Mouse (Mus musculus): Measurements from ENCODE around the gene Podxl2.

The Podxl2 gene

DNA sequence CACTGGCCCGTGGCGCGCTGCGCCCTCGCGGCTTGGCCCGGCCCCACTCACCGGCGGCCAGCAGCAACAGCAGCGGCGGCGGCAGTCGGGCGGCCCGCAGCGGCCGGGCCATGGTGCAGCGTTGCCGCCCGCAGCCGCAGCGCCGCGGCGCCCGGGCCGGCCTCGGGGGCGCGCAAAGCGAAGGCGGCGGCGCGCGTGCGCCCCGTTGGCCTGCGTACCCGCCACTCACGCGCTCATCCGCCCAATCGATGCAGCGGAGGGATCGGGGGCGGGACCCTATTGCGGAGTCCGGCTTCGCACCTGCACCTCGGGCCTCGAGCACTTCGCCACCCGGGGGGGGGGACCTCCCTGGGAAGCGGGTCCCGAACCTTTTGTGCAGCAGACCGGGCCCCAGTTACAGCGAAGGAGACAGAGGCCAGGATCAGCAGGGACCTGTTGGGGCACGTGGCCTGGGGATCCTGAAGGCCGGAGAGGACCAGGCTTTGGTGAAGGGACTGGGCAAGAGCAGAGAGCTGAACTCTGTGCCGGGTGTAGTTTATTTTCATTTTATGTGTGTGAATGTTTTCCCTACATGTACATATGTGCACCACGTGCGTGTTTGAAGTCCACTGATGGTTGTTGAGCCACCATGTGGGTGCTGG is at the start of gene Podxl2:
Gene Podxl2 (minus strand): TSS at position 177 of the 641 bp plus-strand sequence.
- in situ Hi-C loops (cut with MboI; ENCODE audit: unreplicated experiment in 2 of 2) = loop anchor here in 1 of 2 experiments (25.0 kb wide), 1 partner anchor 763 kb away; no protein-coding TSS in a partner anchor

DNA sequence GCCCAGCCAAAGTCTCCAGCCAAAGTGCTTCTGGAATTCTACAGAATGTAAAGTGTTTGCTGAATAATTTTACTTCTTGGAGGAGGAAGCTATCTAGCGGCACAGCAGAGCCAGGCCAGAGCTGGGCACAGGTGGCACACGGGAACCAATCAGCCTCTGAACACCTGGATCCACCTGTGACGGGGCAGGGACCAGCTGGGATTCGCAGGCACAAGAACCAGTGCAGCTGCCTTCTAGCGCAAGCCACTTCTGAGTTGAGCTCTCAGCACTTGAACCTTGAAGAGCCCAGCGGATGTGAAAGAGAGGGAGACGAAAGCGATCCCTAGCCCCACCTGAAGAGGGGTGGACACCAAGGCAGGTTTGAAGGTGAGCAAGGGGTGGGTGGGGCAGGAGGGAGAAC is 44.0 kb upstream of the Podxl2 start:
- in situ Hi-C loops (cut with MboI; ENCODE audit: unreplicated experiment in 2 of 2) = loop anchor here in 1 of 2 experiments (10.0 kb wide), 1 partner anchor 794 kb away; no protein-coding TSS in a partner anchor

DNA sequence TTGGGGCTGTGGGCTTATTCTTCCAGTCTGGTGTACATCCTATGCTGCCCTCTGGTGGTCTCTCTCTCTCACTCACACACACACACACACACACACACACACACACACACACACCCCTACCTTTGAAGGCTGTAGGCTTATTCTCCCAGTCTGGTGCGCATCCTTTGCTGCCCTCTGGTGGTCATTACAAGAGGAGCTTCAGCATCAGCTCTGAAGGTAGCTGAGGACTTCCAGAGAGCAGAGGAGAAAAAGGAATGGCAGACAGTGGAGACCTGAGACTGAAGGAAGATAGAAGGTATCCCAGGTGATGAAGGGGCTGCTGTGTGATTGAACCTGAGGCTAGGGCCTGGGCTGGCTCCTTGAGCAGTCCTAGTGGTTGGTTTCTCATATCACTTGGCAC is 41.3 kb upstream of the Podxl2 start:
- in situ Hi-C loops (cut with MboI; ENCODE audit: unreplicated experiment in 2 of 2) = loop anchor here in 1 of 2 experiments (10.0 kb wide), 1 partner anchor 791 kb away; no protein-coding TSS in a partner anchor

DNA sequence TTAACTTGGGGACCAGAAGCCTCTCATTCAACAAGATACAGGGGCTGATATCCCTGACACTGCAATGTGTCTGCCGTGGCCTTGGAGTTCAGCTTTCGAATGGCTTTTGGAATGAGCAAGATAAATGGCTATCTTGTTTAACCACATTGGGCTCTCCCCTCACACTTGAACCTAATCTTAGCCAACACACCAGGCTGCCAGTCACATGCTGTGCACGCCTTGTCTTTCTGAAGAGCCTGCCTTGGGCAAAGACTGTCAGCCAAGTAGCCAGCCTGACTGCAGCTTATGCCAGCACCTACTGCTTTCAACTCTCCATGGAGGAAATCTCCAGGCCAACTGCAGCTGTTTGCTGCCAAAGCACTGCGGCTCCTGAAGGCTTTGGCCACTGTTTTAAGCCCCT is 40.7 kb upstream of the Podxl2 start:
- in situ Hi-C loops (cut with MboI; ENCODE audit: unreplicated experiment in 2 of 2) = loop anchor here in 1 of 2 experiments (10.0 kb wide), 1 partner anchor 791 kb away; no protein-coding TSS in a partner anchor

DNA sequence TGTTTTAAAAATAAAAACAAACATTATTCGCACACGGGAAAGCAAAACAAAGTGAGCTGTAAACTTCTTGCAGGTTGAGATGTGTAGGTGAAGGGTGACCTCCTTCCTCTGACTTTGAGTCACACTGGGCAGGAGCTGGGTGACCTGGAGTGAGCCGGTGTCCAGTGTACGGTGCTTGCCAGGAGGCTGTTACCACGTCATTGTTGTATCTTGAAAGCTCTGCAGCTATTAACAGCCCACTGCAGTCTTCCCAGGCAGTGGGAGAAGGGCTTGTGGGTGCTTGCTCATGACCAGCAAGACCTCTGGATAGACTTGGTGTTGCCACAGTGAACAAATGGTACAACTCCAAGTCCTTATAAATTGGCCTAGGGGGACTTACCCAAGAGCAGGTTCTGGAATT is 40.0 kb upstream of the Podxl2 start:
- in situ Hi-C loops (cut with MboI; ENCODE audit: unreplicated experiment in 2 of 2) = loop anchor here in 1 of 2 experiments (10.0 kb wide), 1 partner anchor 790 kb away; no protein-coding TSS in a partner anchor

DNA sequence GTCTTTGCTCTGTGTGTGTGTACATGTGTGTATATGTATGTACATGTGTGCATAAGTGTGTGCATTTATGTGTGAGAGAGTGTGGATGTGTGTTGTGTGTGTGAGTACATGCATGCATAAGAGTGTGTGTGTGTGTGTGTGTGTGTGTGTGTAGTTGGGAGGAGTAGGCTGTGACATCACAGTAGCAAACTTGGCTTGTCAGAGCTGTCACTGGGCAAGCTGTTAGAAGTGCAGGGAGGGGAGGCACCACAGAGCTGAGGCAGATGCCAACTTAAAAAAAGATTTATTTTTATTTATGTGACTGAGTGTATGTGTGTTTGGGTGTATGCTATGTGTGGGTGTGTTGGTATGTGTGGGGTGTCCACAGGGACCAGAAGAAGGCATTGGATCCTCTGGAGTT is 38.6 kb upstream of the Podxl2 start:
- in situ Hi-C loops (cut with MboI; ENCODE audit: unreplicated experiment in 2 of 2) = loop anchor here in 1 of 2 experiments (10.0 kb wide), 1 partner anchor 789 kb away; no protein-coding TSS in a partner anchor

DNA sequence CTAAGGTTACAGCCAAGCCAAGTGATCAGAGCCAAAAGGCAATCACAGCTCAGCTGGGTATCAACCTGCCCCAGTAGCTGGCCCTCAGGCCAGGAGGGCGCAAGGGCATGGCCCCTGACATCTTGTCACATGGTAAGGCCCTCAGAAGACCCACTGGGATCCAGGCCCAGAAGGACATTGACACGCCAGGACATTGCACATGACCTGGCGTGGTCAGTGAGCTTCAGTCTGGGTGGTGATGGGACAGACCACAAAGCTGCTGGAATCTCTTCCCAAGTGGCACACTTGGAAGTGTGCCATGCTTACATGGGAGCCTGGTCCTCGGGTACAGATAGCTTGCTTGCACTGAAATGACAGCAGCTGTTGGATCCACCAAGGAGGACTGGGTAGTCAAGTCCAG is 38.2 kb upstream of the Podxl2 start:
- in situ Hi-C loops (cut with MboI; ENCODE audit: unreplicated experiment in 2 of 2) = loop anchor here in 1 of 2 experiments (10.0 kb wide), 1 partner anchor 788 kb away; no protein-coding TSS in a partner anchor

DNA sequence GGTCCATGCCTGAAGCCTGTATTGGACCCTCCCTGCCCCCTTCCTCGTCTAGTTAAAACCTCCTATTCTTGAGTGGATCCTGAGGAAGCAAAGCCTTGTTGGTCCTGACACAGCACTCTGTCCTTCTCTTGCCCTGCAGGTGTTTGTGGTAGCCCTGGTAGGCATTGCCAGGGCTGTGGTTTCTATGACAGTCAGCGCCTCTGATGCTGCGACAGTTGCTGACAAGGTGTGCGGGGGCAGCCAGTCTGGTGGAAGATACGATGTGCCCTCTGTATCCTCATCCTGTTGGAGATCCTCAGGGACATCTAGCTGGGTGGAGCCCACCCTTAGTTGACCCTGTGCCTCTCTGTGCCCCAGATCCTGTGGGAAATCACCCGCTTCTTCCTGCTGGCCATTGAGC is 34.3 kb upstream of the Podxl2 start:
- in situ Hi-C loops (cut with MboI; ENCODE audit: unreplicated experiment in 2 of 2) = loop anchor here in 1 of 2 experiments (10.0 kb wide), 1 partner anchor 784 kb away; no protein-coding TSS in a partner anchor

DNA sequence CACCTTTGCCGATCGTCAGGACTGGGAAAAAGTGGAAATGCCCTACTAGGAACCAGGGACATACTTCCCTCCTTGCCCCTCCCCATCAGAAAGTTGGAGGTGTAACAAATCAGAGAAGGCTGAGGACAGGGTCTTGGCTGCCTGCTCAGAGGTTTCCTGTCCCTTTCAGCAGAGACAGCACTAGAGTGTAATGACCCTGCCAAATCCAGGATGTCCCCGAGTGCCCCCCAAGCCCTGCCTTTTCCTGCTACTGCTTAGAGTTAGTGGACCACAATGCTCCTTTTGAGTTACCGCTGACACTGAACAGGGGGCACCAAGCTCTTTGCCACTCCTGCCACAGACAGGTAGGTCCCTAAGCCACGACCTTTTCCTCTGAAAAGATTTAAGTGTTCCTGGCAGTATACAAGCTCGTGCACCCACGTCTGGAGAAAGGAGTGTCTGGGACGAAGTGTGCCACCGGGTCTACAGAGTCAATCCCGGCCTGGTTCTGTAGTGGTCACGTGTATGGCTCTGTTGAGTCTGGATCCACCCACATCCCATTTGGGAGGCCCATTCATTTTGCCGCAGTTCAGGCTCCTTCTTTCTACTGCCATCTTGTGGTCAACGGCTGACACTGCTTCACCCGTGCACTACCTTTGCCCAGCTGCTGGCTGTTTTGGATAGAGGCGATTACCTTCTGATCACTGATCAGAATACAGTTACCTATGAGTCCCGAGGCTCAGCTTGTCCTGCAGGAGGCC is 31.7 kb upstream of the Podxl2 start:
- in situ Hi-C loops (cut with MboI; ENCODE audit: unreplicated experiment in 2 of 2) = loop anchor here in 1 of 2 experiments (10.0 kb wide), 1 partner anchor 782 kb away; no protein-coding TSS in a partner anchor

DNA sequence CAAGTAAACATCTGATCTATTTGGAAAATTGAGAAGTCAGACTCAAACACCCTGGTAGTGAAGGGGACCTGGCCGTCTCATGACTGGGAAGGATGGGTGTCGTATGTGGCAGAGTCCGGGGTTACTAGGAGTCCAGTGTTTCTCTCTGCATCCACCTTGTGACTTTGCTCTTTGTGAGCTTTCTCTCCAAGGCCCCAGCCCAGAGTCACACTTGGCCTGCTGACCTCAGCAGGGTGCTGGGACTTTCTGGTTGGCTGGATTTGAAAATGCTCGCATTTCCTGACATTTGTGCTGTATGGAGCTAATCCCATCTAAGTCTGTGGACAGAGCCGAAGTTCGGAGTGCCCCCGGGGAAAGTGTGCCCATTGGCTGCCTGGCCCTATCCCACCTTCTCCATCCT is 30.2 kb upstream of the Podxl2 start:
- in situ Hi-C loops (cut with MboI; ENCODE audit: unreplicated experiment in 2 of 2) = loop anchor here in 1 of 2 experiments (10.0 kb wide), 1 partner anchor 780 kb away; no protein-coding TSS in a partner anchor

DNA sequence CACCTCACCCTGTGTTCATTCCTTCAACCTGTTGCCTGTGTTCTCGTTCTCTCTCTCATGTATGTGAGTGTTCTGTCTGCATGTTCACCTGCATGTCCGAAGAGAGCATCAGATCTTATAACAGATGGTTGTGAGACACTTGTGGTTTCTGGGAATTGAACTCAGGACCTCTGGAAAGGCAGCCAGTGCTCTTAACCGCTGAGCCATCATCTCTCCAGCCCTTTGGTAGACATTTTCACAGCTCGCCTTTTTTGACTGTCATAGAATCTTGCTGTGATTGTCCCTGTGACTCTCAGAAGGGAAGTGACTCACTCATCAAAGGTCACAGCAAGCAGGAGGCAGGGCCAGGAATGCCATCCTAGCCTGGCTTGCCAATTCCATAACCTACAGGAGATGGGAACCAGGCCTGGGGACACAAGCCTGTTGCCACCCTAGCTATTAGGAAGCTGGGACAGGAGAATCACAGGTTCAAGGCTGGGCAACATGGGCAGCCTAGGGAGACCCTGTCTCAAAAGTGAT is 29.7 kb upstream of the Podxl2 start:
- in situ Hi-C loops (cut with MboI; ENCODE audit: unreplicated experiment in 2 of 2) = loop anchor here in 1 of 2 experiments (10.0 kb wide), 1 partner anchor 780 kb away; no protein-coding TSS in a partner anchor

DNA sequence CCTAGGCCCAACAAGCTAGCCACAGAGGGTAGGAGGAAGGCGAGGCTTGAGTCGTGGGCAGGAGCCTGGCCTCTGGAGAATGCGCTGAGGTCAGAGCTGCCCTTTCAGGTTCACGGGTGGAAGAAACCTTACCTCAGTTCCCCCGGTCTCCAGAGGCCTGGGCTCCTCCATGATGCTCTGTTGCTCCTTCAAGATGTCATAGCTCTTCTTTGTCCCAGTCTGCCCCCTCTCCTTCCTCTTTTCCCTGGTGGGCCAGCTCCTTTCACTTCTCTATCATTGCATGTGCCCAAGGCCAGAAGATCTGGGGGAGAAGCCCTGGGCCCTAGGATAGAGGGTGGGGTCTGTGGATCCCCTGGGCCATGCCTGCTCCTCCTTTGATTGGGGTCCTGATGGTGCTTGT is 28.9 kb upstream of the Podxl2 start:
- in situ Hi-C loops (cut with MboI; ENCODE audit: unreplicated experiment in 2 of 2) = loop anchor here in 1 of 2 experiments (10.0 kb wide), 1 partner anchor 779 kb away; no protein-coding TSS in a partner anchor

DNA sequence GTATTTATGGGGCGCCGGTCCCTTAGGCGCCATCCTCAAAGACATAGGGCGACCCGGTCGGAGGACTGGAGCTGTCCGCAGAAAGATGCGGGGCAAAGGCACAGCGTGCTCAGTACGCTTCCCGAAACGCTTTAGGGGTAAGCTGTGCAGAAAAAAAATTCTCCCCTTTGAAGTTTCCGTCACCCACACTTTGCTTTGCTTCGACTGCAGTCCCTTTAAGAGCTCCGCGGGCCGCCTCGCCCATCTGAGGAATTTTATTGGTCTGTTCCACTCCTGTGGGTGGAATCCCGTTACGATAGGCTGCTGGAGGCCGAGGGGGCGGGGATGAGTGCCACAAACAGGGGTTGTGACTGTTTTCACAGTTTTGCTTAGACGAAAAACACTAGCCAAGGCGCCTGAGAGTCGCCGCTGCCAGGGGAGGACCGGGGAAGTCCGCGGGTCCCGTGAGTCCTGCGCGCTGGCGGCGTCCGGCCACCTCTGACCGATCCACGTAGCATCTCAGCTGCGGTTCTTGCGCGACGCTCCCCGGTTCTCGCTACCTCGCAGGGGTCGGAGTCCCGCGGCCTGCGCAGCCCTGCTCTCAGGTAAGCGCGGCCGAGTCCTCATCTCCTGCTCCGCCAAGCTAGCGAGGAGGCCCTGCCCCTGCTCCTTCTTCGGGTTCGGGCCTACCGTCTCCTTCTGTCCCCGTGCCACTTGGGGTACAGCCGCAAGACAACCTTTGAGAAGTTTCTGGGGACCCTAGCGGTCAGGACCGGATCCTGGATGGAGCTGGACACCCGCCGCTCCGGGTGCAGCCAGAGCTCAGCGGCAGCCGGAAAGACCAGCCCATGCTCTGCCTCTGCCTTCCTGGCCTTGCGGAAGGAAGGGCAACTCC is 27.3 kb upstream of the Podxl2 start, which contains the start of gene Tpra1:
Gene Tpra1 (plus strand): TSS at position 305 of the 874 bp plus-strand sequence.
- in situ Hi-C loops (cut with MboI; ENCODE audit: unreplicated experiment in 2 of 2) = loop anchor here in 1 of 2 experiments (10.0 kb wide), 1 partner anchor 777 kb away; no protein-coding TSS in a partner anchor

DNA sequence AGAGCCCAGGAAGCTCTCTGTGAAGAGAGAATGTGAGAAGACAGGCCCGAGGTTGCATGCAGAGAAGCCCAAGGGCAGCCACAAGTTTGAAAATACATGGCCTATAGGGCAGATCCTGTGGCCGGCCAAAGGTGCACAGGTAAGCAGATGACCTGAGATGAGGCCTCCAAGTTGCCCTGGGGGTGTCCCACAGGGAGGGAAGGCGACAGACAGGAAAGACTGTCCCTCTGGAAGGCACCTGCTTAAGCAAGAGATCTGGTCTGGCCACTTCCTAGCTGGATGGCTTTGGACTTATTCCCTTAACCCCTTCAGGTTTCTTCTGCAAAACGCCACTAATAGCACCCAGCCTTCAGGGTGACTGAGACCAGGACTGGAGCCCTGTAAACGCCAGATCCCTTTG is 26.6 kb upstream of the Podxl2 start:
- in situ Hi-C loops (cut with MboI; ENCODE audit: unreplicated experiment in 2 of 2) = loop anchor here in 1 of 2 experiments (10.0 kb wide), 1 partner anchor 777 kb away; no protein-coding TSS in a partner anchor

DNA sequence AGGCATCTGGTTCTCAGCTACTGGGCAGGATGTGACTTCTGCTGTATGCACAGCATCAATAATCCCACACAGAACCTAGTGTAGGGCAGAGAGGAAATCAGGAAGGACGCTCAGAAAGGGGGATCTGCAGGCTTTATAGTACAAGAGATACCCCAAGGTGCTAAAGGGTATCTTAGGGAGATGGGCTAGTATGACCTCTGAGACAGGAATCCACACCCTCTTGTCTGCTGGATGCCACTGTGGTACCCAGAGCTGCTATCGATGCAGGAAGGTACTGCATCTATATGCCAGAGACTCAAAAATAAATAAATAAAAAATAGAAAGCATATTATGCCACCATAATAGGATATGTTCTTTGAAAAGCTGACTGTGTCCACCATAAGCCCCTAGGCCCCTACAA is 24.8 kb upstream of the Podxl2 start:
- in situ Hi-C loops (cut with MboI; ENCODE audit: unreplicated experiment in 2 of 2) = loop anchor here in 1 of 2 experiments (10.0 kb wide), 1 partner anchor 775 kb away; no protein-coding TSS in a partner anchor

DNA sequence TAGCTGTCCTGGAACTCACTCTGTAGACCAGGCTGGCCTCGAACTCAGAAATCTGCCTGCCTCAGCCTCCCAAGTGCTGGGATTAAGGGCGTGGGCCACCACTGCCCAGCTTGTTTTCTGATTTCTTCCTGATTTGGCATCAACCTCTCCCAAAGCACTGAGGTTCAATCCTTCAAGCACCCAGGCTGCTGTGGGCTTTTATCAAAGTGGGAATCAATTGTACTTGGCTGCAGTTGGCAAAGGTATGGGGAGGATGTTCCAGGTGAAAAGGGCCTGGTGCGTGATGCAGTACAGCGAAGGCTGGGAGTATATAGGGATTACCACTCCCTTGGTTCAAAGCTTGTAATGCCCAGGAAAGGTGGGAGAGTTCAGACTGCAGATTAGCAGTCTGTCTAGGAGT is 24.2 kb upstream of the Podxl2 start:
- in situ Hi-C loops (cut with MboI; ENCODE audit: unreplicated experiment in 2 of 2) = no loop called here

DNA sequence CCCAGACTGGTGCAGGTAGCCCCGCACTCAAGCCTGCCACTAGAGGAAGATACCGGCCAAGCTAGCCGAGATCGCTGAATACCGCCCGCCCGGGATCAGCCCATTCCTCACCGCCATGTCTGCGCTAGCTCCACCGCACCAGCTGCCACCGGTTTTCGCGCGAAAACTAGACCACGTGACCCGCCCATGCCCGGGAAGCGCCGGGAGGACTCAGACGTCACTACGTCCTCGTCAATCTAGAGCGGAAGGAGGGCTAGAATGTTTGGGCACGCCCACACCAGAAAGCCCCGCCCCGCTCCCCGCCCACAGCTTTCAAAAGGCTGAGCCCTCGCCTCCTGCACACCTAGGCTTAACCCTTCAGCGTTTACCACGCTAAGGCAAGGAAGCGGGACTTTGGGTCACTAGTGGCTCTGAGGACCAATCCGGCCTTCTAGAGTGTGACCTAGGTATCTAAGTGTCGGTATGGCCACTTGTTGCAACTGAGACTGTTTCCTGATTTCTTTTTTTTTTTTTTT is 23.7 kb upstream of the Podxl2 start, which contains the start of gene Mcm2:
Gene Mcm2 (minus strand): TSS at position 247 of the 515 bp plus-strand sequence.
- in situ Hi-C loops (cut with MboI; ENCODE audit: unreplicated experiment in 2 of 2) = no loop called here

DNA sequence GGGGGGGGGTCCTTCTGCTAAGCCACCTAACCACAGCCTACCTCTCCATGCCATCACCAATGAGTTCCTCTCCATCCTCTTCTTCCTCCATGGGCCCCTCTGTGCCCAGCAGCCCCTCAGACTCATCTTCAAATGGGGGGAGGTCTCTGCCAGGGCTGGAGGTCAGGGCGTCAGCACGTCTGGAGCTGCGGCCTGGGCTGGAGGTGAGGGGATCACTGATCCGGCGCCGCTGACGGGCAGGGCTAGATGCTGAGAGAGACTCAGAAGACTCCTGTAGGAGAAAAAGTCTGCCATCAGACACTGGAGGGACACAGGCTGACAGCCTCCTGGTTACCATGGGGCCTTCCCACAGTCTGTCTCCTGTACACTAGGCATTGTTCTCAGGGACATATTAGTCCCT is 22.4 kb upstream of the Podxl2 start:
- in situ Hi-C loops (cut with MboI; ENCODE audit: unreplicated experiment in 2 of 2) = no loop called here

DNA sequence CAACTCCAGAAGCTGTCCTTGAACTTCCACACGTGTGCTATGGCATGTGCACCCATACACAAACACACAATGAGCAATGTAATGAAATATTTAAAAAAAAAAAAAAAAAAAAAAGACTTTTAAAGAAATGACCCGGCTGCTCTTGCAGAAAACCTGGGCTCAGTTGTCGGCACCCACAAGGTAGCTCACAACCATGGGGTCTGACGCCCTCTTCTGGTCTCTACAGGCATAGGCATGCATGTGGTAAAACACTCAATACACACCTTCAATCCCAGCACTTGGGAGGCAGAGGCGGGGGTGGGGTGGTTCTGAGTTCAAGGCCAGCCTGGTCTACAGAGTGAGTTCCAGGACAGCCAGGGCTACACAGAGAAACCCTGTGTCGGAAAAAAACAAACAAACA is 21.1 kb upstream of the Podxl2 start:
- in situ Hi-C loops (cut with MboI; ENCODE audit: unreplicated experiment in 2 of 2) = no loop called here
